In genomic region chr9:55568466-55569159, GRCm38 (mm10) we compare ENCODE assay signal across 21 mouse cellular contexts. TPM values are rescaled to one million over a fixed set of nuclear protein-coding genes. Genes with fewer than 3 reads are reported as not detected.
DNase-seq lines count a peak whose midpoint lies in the region.
"Had no signal": no experiment of that assay in that cellular context is flagged by ENCODE, and none has a peak within 500 bp of the region (broad histone marks: within the 10 kb centered on the region; RNA-seq: fewer than 3 reads in every experiment).

No protein-coding gene starts in this region.

- WGBS in heart, embryonic 10.5 days = 57% methylated on average over 5 of the region's 5 CpGs

- H3K4me1 ChIP-seq in heart, embryonic 10.5 days = no peaks in the 10 kb centered on the region
- H3K4me1 ChIP-seq: hindbrain, embryonic 15.5 days; midbrain, embryonic 13.5 days had no signal

- no peak overlapping the region for H3K27ac ChIP-seq in heart, embryonic 10.5 days
- H3K27ac ChIP-seq: embryonic facial prominence, embryonic 13.5 days; hindbrain, embryonic 15.5 days; layer of hippocampus, adult 2 months; left cerebral cortex, adult 2 months; limb, embryonic 15.5 days; midbrain, embryonic 13.5 days had no signal

- H3K9me3 ChIP-seq in heart, embryonic 10.5 days = no peaks in the 10 kb centered on the region
- H3K9me3 ChIP-seq: embryonic facial prominence, embryonic 13.5 days; hindbrain, embryonic 15.5 days; limb, embryonic 15.5 days; midbrain, embryonic 13.5 days had no signal

- H3K36me3 ChIP-seq in heart, embryonic 10.5 days = no peaks in the 10 kb centered on the region
- H3K36me3 ChIP-seq: embryonic facial prominence, embryonic 13.5 days; hindbrain, embryonic 15.5 days; limb, embryonic 15.5 days; midbrain, embryonic 13.5 days had no signal

- no peaks in the 10 kb centered on the region for H3K27me3 ChIP-seq in heart, embryonic 10.5 days (ENCODE audit: insufficient read depth, poor library complexity, severe bottlenecking)
- H3K27me3 ChIP-seq: embryonic facial prominence, embryonic 13.5 days; hindbrain, embryonic 15.5 days; limb, embryonic 15.5 days; Patski had no signal

- H3K4me3 ChIP-seq in heart, embryonic 10.5 days = no peak overlapping the region
- H3K4me3 ChIP-seq: embryonic facial prominence, embryonic 13.5 days; hindbrain, embryonic 15.5 days; layer of hippocampus, adult 2 months; left cerebral cortex, adult 2 months; limb, embryonic 15.5 days; midbrain, embryonic 13.5 days had no signal

- peak; percentile 49 for DNase-seq in adrenal gland, postnatal 14 days
- DNase-seq in adrenal gland, postnatal 4 days (ENCODE audit: low spot score in 2 of 2) = no peak
- peak; percentile 49 to 50 for DNase-seq in heart, adult 18-20 months
- DNase-seq in heart, embryonic 10.5 days (ENCODE audit: low spot score) = no peak
- DNase-seq in lung, adult 18-20 months = peak; percentile 39 to 58
- no peak for DNase-seq in lung, postnatal 10 days
- peak; percentile 33 for DNase-seq in fat pad, adult 2 months (ENCODE audit: extremely low read depth, low read depth, low spot score)
- no peak for DNase-seq in thymus, postnatal 0 days (ENCODE audit: low spot score)
- DNase-seq: kidney, adult 11 months; thymus, postnatal 25 days had no signal

RNA-seq across cellular contexts. Expression of gene Isl2, which starts 30.1 kb away (rescaled TPM):
- not detected in 2 replicates for total RNA-seq in adrenal gland, postnatal 14 days (2021)
- not detected for total RNA-seq in adrenal gland, postnatal 4 days (2021)
- not detected for total RNA-seq in heart, adult 18-20 months (2021)
- 1.1 and 6.5 TPM in 2 replicates for polyA plus RNA-seq in heart, embryonic 10.5 days (2016; fragmentation: Nextera tagmentation; extraction: Ambion mirVana)
- polyA plus RNA-seq in thymus, postnatal 0 days (2015; fragmentation: Nextera tagmentation; extraction: Ambion mirVana) = 2.0 TPM in 2 replicates
- total RNA-seq: adrenal gland, adult 18-20 months; granulocyte monocyte progenitor cell, adult 5-6 weeks; layer of hippocampus, adult 2 months; left cerebral cortex, adult 2 months had no signal
- polyA plus RNA-seq: frontal cortex, adult 2 months; lung, embryonic 16.5 days had no signal

RNA-seq across cellular contexts. Expression of gene Etfa, which starts 56.6 kb away (rescaled TPM):
- 1,170 and 1,175 TPM in 2 replicates for total RNA-seq in adrenal gland, postnatal 14 days (2021)
- 100 to 1,000 TPM; 408 to 465 TPM for total RNA-seq in adrenal gland, postnatal 4 days (2021)
- 1,000 to 10,000 TPM; 1,027 to 1,034 TPM for total RNA-seq in heart, adult 18-20 months (2021)
- polyA plus RNA-seq in heart, embryonic 10.5 days (2016; fragmentation: Nextera tagmentation; extraction: Ambion mirVana) = 252 and 322 TPM in 2 replicates
- 253 and 257 TPM in 2 replicates for polyA plus RNA-seq in thymus, postnatal 0 days (2015; fragmentation: Nextera tagmentation; extraction: Ambion mirVana)

Comparison
In these comparisons a context has a peak if more than half of its experiments do, and no peak if none do; other contexts are left out.
1. DNase-seq: peak in adrenal gland, postnatal 14 days (single experiment), heart, adult 18-20 months (2 of 2), lung, adult 18-20 months (2 of 2) and fat pad, adult 2 months (single experiment); none in adrenal gland, postnatal 4 days (0 of 2), heart, embryonic 10.5 days (single experiment), lung, postnatal 10 days (single experiment) and thymus, postnatal 0 days (single experiment).